Mouse (Mus musculus): ENCODE measurements around the gene Dnajc10.

DNA sequence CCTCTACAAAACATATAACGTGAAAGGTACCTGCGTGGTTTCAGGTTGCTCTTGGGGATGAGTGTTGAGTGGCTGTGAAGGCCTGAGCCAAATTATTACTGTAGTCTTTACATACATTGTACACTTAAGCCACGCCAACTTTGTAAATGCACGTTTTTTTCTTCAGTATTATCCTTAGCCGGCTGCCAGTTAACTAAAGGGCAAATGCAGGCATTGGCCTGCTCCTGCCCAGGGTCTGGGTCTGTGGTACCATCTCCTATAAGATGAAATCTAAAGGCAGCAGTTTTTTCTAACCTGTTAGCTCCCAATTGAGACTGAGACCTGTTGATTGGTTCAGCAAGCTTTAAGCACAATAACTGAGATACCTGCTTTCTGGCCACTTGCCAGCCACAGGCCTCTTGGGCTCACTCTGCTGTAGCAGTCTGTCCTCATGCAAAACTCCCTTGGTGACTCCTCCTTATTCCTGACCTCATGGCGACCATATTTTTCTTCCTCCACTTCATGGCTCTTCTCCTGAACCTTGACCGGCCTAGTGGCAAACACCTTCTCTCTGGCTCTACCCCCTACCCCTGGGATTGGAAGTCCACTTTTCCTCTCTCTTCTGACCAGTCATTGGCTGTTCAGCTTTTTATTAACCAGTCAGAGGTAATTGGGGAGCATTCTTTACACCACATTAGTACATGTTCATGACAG lies 13.8 kb downstream of the Dnajc10 start:
- TF ChIP-seq CTCF (IDR thresholded peaks at IDR 0.05; ENCODE audit: borderline replicate concordance, insufficient read depth, low read length) (no peak), POLR2A (IDR thresholded peaks at IDR 0.05; ENCODE audit: low read depth, low read length) (no peak)

Data from embryonic fibroblast, embryonic 13.5 days (primary cell).